Mouse (Mus musculus): ENCODE measurements around the gene Srgap2.
A peak's percentile ranks its signal among the peaks of the same experiment; 100 is the strongest.

Srgap2 gene

GRCm38 (mm10) chr1:131238931-131239381, 288.2 kb downstream of the Srgap2 start:
- peak; percentile 60 to 69 for DNase-seq

GRCm38 (mm10) chr1:131236077-131236476, 291.1 kb downstream of the Srgap2 start:
- no peak for DNase-seq
